Comparison of ENCODE assay signal across 8 mouse cellular contexts in genomic region chr12:112876332-112877072, GRCm38 (mm10). TPM values are rescaled to one million over a fixed set of nuclear protein-coding genes. Genes with fewer than 3 reads are reported as not detected.
DNase-seq lines count a peak whose midpoint lies in the region; ATAC-seq and TF ChIP-seq lines count a peak whose summit lies in the region.

No protein-coding gene starts in this region.

- peak; percentile 83 for DNase-seq in urinary bladder, postnatal 14 days (ENCODE audit: low spot score)
- no peak for DNase-seq in urinary bladder, postnatal 25 days (ENCODE audit: low spot score)
- DNase-seq in kidney, adult 8-10 months, result peak; percentile 70 to 80
- DNase-seq in lung, embryonic 14.5 days, result peak; percentile 75
- peak; percentile 33 for DNase-seq in retina, embryonic 14.5 days (ENCODE audit: low spot score)
- no peak for DNase-seq in layer of hippocampus, adult 8-10 months (ENCODE audit: low spot score in 2 of 2)

- TF ChIP-seq CTCF in lung, embryonic 14.5 days (IDR thresholded peaks at IDR 0.05; ENCODE audit: low read depth), result no peak

- no peaks in the 10 kb centered on the region for H3K9me3 ChIP-seq in embryonic facial prominence, embryonic 13.5 days
- no peaks in the 10 kb centered on the region for H3K9me3 ChIP-seq in heart, embryonic 12.5 days (replicated peaks)
- H3K9me3 ChIP-seq in lung, embryonic 14.5 days (ENCODE audit: low read depth, low read length), result no peaks in the 10 kb centered on the region

- H3K4me1 ChIP-seq in embryonic facial prominence, embryonic 13.5 days, result peaks cover 39% of the 10 kb centered on the region
- peaks cover 36% of the 10 kb centered on the region for H3K4me1 ChIP-seq in heart, embryonic 12.5 days (replicated peaks)
- H3K4me1 ChIP-seq in lung, embryonic 14.5 days (ENCODE audit: insufficient read depth), result peaks cover 3% of the 10 kb centered on the region; the same call in 1 of the 2 replicates

- peak overlapping the region; percentile 32; the same call in 1 of the 2 replicates for H3K9ac ChIP-seq in embryonic facial prominence, embryonic 13.5 days
- peak overlapping the region; percentile 37; the same call in 1 of the 2 replicates for H3K9ac ChIP-seq in heart, embryonic 12.5 days
- no peak overlapping the region for H3K9ac ChIP-seq in lung, embryonic 14.5 days

- peak overlapping the region; percentile 45 for H3K4me3 ChIP-seq in embryonic facial prominence, embryonic 13.5 days
- H3K4me3 ChIP-seq in heart, embryonic 12.5 days, result peak overlapping the region; percentile 46
- H3K4me3 ChIP-seq in lung, embryonic 14.5 days (ENCODE audit: low read depth, low read length), result peak overlapping the region; percentile 39; the same call in 1 of the 2 replicates

- H3K36me3 ChIP-seq in embryonic facial prominence, embryonic 13.5 days, result no peaks in the 10 kb centered on the region
- H3K36me3 ChIP-seq in heart, embryonic 12.5 days, result no peaks in the 10 kb centered on the region
- H3K36me3 ChIP-seq in lung, embryonic 14.5 days (ENCODE audit: insufficient read depth), result no peaks in the 10 kb centered on the region

- WGBS in embryonic facial prominence, embryonic 13.5 days, result 3% methylated on average over 28 of the region's 28 CpGs
- 6% methylated on average over 28 of the region's 28 CpGs for whole genome bisulfite sequencing in heart, embryonic 12.5 days
- 8% methylated on average over 28 of the region's 28 CpGs for WGBS in lung, embryonic 14.5 days

- H3K27me3 ChIP-seq in embryonic facial prominence, embryonic 13.5 days, result peaks cover 88% of the 10 kb centered on the region
- H3K27me3 ChIP-seq in heart, embryonic 12.5 days (replicated peaks), result peaks cover 95% of the 10 kb centered on the region
- peaks cover 56% of the 10 kb centered on the region for H3K27me3 ChIP-seq in lung, embryonic 14.5 days (ENCODE audit: insufficient read depth, low read length)

- H3K27ac ChIP-seq in embryonic facial prominence, embryonic 13.5 days, result no peak overlapping the region
- H3K27ac ChIP-seq in heart, embryonic 12.5 days (ENCODE audit: poor library complexity, severe bottlenecking), result no peak overlapping the region
- no peak overlapping the region for H3K27ac ChIP-seq in lung, embryonic 14.5 days (ENCODE audit: low read depth)

- ATAC-seq in embryonic facial prominence, embryonic 13.5 days (ENCODE audit: insufficient number of reproducible peaks, insufficient read depth, low FRiP score, low TSS enrichment, low read depth), result no peak; the same call in 1 of the 2 replicates
- ATAC-seq in heart, embryonic 12.5 days (ENCODE audit: insufficient number of reproducible peaks, low FRiP score), result 0 out of 2 replicates have a peak, but pooled peaks have one; percentile 40
- peak; percentile 8 for ATAC-seq in lung, embryonic 14.5 days (ENCODE audit: insufficient read depth)

- peak overlapping the region; percentile 82 for H3K4me2 ChIP-seq in embryonic facial prominence, embryonic 13.5 days
- H3K4me2 ChIP-seq in heart, embryonic 12.5 days, result peak overlapping the region; percentile 79
- H3K4me2 ChIP-seq in lung, embryonic 14.5 days, result peak overlapping the region; percentile 70

RNA-seq across cellular contexts. Expression of gene Gpr132, which starts 8.5 kb away (rescaled TPM):
- 0.17 TPM in 1 of 2 replicates, not detected in the other for polyA plus RNA-seq in embryonic facial prominence, embryonic 13.5 days (2015; fragmentation: Nextera tagmentation; extraction: Ambion mirVana)
- not detected in 2 replicates for polyA plus RNA-seq in heart, embryonic 12.5 days (2016; fragmentation: Nextera tagmentation; extraction: Ambion mirVana)
- 0.12 TPM in 1 of 2 replicates, not detected in the other for polyA plus RNA-seq in lung, embryonic 14.5 days (2014; fragmentation: Nextera tagmentation; extraction: Ambion mirVana)
- total RNA-seq in layer of hippocampus, adult 8-10 months (2022), result not detected

RNA-seq across cellular contexts. Expression of gene Cdca4, which starts 47.3 kb away (rescaled TPM):
- 139 and 147 TPM in 2 replicates for polyA plus RNA-seq in embryonic facial prominence, embryonic 13.5 days (2015; fragmentation: Nextera tagmentation; extraction: Ambion mirVana)
- polyA plus RNA-seq in heart, embryonic 12.5 days (2016; fragmentation: Nextera tagmentation; extraction: Ambion mirVana), result 47.2 and 49.2 TPM in 2 replicates
- 140 and 153 TPM in 2 replicates for polyA plus RNA-seq in lung, embryonic 14.5 days (2014; fragmentation: Nextera tagmentation; extraction: Ambion mirVana)
- total RNA-seq in layer of hippocampus, adult 8-10 months (2022), result 10 to 100 TPM; 10.1 to 12.0 (median 11.1) TPM

RNA-seq across cellular contexts. Expression of gene Jag2, which starts 53.1 kb away (rescaled TPM):
- polyA plus RNA-seq in embryonic facial prominence, embryonic 13.5 days (2015; fragmentation: Nextera tagmentation; extraction: Ambion mirVana), result 7.4 and 11.5 TPM in 2 replicates
- polyA plus RNA-seq in heart, embryonic 12.5 days (2016; fragmentation: Nextera tagmentation; extraction: Ambion mirVana), result 2.6 TPM in 2 replicates
- 6.3 and 8.0 TPM in 2 replicates for polyA plus RNA-seq in lung, embryonic 14.5 days (2014; fragmentation: Nextera tagmentation; extraction: Ambion mirVana)
- total RNA-seq in layer of hippocampus, adult 8-10 months (2022), result 10 to 100 TPM; 47.1 to 61.1 (median 56.9) TPM

Comparison
In these comparisons a context has a peak if more than half of its experiments do, and no peak if none do; other contexts are left out.
1. DNase-seq: peak in urinary bladder, postnatal 14 days (single experiment), kidney, adult 8-10 months (2 of 2), lung, embryonic 14.5 days (single experiment) and retina, embryonic 14.5 days (single experiment); none in urinary bladder, postnatal 25 days (single experiment) and layer of hippocampus, adult 8-10 months (0 of 2).
2. Peak in every context shown above with its lines, with median percentiles within 50 percentile points of each other: H3K4me2 ChIP-seq and H3K4me3 ChIP-seq.